Mouse (Mus musculus): Measurements from ENCODE around the gene Slc9b2. TPM values are rescaled to one million over a fixed set of nuclear protein-coding genes. Genes with fewer than 3 reads are reported as not detected.

Gene Slc9b2
- total RNA-seq, 2 experiments from 2014 or later, result 2.9 to 3.2 TPM

DNA sequence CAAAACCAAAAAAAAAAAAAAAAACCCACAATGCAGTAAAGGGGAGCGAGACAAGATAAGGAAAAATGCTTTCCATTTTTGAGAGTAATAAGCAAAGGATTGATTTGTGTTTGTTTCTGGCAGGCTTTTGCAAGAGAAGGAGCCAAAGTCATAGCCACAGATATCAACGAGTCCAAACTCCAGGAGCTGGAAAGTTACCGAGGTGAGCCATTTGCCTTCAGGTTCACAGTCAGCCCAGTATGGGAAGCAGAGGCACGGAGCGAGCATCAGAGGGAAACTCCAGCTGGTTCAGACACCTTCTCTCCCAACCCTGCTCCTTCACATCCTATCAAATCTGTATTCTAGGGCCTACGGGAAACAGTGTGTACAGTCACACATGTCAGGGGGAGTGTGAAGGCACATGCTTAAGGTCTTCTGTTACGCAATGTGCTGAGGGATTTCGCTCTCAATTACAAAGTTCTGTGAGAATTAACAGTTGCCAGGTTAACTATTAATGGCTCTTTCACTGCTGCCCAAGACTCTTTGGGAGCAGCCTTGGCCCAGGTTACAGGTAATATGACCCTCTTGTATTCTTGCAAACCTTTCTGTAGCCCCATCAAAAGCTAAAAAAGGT, 19.3 kb upstream of the Slc9b2 start:
- DNase-seq (ENCODE audit: low spot score in 2 of 2), result no peak
- no peak overlapping the region for H3K27ac ChIP-seq
- H3K4me3 ChIP-seq, result no peak overlapping the region
- TF ChIP-seq CTCF (conservative IDR thresholded peaks at IDR 0.05), result no peak

DNA sequence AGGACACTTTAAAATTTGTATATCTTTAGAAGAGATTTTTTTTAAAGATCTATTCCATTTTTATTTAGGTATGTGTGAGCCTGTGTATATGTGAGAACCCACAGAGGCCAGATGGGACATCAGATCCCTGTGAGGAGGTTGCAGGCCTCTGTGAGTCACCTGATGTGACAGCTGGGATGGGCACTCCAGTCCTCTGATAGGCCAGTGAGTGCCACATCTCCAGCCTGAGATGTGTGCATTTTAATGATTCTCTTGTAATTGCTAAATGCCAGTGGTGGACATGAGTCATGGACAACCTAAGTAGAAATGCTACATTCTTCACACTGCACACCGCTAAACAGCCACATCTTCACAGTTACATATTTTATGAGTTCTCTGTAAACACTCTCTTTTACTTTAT, 18.4 kb upstream of the Slc9b2 start:
- TF ChIP-seq CTCF (conservative IDR thresholded peaks at IDR 0.05), result no peak
- Histone ChIP-seq H3K27ac (no peak overlapping the region), H3K4me3 (no peak overlapping the region)
- no peak for DNase-seq (ENCODE audit: low spot score in 2 of 2)

DNA sequence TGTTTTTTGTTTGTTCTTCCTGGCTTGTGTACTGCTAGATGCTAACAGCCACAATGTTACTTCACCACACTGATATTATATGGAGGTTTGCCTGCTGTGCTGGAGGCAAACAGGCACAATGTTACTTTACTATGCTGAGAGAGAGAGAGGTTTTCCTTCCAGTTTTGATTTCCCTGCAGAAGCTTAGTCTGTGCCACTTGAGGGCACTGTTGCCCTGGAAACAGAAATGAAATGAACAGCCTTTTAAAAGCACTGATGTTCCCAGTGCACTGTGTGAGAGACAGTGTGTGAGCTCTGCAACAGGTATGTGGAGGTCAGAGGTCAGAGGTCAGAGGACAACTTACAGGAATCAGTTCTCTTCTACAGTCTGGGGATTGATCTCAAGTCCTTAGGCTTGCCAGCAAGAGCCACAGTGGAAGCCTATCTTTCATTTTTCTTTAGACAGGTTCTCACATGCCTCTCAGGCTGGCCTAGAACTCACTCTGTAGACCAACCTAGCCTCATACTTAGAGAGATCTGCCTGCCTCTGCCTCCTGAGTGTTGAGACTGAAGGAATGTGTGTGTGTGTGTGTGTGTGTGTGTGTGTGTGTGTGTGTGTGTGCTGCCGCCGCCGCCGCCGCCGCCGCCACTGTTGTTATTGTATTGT, 17.1 kb upstream of the Slc9b2 start:
- H3K27ac ChIP-seq, result no peak overlapping the region
- peak; percentile 89 for TF ChIP-seq CTCF (conservative IDR thresholded peaks at IDR 0.05)
- peak; percentile 63 to 70 for DNase-seq (ENCODE audit: low spot score in 2 of 2)
- H3K4me3 ChIP-seq, result no peak overlapping the region

DNA sequence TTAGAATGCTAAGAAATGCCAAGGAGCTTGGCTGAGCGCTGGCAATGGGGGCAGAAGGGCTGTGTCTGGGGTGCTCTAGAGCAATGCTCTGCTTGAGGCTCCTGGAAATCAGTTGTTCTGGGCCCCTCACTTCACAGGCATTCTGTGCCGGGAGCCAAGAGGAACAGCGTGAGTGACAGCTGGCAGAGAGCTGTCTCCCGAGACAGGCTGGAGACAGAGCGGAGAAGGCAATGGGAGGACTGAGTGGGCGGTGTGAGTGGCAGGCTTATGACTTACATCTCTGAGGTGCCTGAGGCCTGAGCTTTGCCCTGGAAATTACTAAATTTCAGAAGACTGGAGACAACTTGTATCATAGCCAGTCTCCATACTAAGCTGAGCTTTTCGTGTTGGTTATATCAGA, 13.8 kb upstream of the Slc9b2 start:
- DNase-seq (ENCODE audit: low spot score in 2 of 2), result peak; percentile 39 to 55
- H3K4me3 ChIP-seq, result no peak overlapping the region
- H3K27ac ChIP-seq, result no peak overlapping the region
- TF ChIP-seq CTCF (conservative IDR thresholded peaks at IDR 0.05), result no peak

DNA sequence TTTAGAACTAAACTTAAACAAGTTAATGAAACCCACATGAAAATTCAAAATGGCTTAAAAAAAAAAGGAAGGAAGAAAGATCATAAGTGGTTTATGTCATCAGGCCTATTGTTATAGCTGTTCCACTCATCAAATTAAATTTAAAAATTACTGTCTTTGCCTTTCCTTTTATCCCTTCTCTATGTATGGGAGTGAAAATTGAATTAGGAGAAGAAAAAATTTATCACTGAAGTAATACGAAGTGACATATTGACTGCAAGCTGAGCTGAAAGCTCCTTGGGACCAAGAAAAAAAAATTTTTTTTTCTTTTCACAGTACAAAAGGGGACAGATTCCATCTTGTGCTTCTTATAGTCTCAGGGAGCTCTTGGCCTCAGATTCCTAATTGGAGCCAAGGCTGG, 11.9 kb upstream of the Slc9b2 start:
- DNase-seq (ENCODE audit: low spot score in 2 of 2), result no peak
- Histone ChIP-seq H3K4me3 (no peak overlapping the region), H3K27ac (no peak overlapping the region)
- TF ChIP-seq CTCF (conservative IDR thresholded peaks at IDR 0.05), result no peak

DNA sequence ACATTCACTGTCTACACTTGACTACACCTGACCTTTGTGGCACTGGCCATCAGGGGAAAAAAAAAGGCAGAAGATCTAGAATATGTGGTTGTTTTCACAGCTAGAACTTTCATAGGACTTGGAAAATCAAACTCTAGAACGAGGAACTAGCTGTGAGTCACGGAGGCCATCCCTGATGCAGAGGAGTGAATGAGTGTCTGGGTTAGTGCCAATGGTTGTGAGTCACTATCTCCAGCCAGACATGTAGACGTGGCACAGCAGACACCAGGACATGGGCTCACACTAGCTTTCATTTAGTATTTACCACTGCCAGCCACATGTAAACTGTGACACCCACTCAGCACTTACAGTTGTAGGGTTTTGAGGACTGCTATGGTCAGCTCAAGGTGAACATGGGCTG, 8.9 kb upstream of the Slc9b2 start:
- peak in 1 of 2 experiments; percentile 23 for DNase-seq (ENCODE audit: low spot score in 2 of 2)
- TF ChIP-seq CTCF (conservative IDR thresholded peaks at IDR 0.05), result no peak
- Histone ChIP-seq H3K4me3 (no peak overlapping the region), H3K27ac (no peak overlapping the region)

DNA sequence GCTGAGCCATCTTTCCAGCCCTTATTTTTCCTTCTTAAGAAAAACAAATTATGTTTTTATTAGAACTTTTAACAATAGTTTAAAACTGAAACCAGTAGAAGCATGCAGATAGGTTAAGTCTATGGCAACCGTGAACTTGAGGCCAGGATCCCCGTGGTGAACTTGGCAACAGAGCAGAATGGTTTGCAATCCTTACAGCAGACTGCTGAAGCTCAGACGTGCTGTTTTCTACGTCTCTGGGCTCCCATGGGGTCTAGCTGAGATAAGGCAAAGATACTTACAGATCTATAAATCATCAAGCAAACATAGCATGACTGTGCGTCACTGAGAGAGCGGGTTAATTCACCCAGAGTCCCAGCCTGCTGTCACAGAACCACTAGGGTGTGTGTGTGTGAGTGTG, 7.4 kb upstream of the Slc9b2 start:
- H3K4me3 ChIP-seq, result no peak overlapping the region
- no peak overlapping the region for H3K27ac ChIP-seq
- no peak for DNase-seq (ENCODE audit: low spot score in 2 of 2)
- TF ChIP-seq CTCF (conservative IDR thresholded peaks at IDR 0.05), result no peak

DNA sequence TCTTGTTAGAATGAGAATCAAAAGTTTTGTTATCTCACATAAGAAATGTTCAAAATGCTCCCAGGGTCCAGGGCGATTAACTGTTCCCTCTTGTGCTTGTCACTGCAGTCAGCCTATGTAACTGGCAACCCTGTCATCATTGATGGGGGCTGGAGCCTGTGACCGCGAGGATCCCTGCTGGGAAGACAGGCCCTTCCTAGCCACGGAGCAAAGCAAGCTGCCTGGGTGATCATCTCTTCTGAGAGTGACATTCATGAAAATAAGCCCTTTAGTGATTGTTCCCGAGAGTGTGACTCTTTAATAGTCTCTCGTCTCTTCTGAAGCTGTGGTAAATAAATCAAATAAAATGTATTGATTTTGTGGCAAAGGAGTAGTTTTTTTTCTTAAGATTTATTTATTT, 3.4 kb upstream of the Slc9b2 start:
- Histone ChIP-seq H3K27ac (no peak overlapping the region), H3K4me3 (no peak overlapping the region)
- no peak for DNase-seq (ENCODE audit: low spot score in 2 of 2)
- no peak for TF ChIP-seq CTCF (conservative IDR thresholded peaks at IDR 0.05)

DNA sequence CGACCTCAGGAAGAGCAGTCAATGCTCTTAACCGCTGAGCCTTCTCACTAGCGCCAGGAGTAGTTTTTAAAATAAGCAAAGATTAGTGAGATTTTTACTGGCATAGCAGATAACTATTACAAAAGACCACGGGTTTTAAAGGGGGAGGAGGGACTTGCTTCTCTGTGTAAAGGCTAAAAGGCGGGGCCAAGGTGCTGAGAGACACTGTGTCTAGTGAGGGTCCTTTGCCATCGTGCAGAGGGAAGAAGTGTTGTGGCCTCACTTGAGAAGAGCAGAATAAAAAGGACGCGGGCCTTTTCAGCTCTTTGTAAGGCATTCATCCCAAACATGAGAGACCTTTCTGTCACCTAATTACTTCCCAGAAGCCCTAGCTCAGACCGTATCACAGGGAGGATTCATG, 2.9 kb upstream of the Slc9b2 start:
- DNase-seq (ENCODE audit: low spot score in 2 of 2), result no peak
- Histone ChIP-seq H3K4me3 (no peak overlapping the region), H3K27ac (no peak overlapping the region)
- TF ChIP-seq CTCF (conservative IDR thresholded peaks at IDR 0.05), result no peak

DNA sequence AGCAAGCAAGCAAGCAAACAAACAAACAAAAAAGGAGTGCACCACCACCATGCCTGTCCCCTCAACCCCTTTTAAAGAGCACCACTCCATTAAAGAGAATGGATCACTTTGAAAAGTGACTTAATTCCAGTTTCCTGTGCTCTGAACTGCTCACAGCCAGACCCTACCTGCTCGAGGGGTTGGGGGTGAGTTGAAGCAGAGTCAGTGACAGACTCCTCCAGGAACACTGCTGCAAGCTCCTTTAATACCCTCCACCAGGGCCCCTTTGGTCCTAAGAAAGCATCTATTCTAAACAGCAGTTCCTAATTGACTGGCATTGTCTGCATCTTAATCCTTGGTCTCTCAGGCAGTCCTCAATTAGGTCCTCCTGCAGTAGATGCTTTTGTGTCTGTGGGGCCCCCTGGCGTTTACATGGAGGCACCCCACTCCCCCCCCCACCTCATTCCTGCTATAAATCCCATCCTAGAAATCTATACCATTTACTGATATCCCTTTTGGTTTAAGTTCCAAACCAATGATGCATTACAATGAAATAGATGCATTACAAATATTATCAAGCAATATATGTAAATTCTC, 5.5 kb downstream of the Slc9b2 start:
- TF ChIP-seq CTCF (conservative IDR thresholded peaks at IDR 0.05), result peak; percentile 23
- Histone ChIP-seq H3K4me3 (no peak overlapping the region), H3K27ac (no peak overlapping the region)
- DNase-seq (ENCODE audit: low spot score in 2 of 2), result no peak

DNA sequence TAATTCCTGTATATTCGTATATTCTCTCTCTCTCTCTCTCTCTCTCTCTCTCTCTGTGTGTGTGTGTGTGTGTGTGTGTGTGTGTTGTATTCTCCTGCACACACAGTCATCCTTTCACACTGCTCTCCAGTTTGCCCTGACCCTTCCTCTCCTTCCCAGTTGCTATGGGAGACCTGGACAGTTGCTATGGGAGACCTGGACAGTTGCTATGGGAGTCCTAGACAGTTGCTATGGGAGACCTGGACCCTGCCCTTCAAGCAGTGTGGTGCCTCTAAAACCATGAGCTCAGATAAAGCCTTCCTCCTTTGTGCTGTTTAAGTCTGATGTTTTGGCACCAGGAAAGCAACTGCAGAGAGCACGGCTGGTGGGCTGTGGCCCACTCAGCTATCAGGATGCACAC, 6.2 kb downstream of the Slc9b2 start:
- TF ChIP-seq CTCF (conservative IDR thresholded peaks at IDR 0.05), result no peak
- Histone ChIP-seq H3K27ac (no peak overlapping the region), H3K4me3 (no peak overlapping the region)
- no peak for DNase-seq (ENCODE audit: low spot score in 2 of 2)

DNA sequence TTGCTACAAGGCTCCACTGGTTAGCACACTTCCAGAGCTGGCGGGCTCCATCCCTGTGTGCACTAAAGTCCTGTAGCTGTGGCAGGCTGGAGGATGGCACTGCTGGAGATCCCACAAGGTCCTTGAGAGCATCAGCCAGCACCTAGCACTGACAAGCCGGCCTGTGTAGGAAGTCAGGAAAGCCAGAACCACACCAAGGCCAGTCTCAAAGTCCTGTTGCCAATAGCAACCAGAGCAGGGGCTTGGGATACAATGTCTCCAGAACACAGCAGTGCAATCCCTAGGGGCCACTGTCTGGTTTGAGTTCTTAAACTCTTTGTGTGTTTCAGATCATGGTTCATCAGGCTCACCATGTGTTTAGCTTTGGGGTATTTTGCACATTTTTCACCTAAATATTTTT, 7.3 kb downstream of the Slc9b2 start:
- Histone ChIP-seq H3K27ac (no peak overlapping the region), H3K4me3 (no peak overlapping the region)
- no peak for DNase-seq (ENCODE audit: low spot score in 2 of 2)
- TF ChIP-seq CTCF (conservative IDR thresholded peaks at IDR 0.05), result no peak

DNA sequence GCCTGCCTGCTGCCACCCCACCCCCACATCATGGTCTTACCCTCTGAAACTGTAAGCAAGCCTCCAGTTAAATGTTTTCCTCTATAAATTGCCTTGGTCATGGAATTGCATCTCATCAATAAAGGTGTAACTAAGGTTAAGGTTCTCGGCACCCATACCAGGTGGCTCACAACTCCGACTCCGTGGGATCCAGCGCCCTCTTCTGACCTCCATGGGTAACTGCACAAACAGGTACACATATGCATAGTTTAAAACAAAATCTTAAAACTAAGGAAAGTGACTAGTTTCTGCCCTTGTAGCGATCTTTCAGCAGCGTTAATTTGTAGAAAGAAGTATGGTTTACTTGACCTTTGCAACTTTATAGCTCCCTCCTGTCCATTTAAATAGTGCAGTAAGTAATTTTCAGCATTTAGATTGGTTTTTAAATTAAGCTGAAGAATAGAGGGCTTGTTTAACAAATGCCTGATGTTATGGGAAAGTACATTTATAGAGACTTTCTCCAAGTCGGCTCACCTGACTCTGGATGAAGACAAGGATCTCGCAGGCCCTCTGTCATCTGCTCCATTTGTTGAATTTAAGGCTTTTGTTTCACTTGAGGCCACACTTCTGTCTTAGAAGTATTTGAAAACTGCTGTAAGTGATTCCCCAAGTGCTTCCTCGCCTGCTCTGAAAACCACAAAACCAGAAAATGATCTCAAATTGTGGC, 8.4 kb downstream of the Slc9b2 start:
- H3K4me3 ChIP-seq, result no peak overlapping the region
- TF ChIP-seq CTCF (conservative IDR thresholded peaks at IDR 0.05), result 0 out of 2 replicates have a peak, but pooled peaks have one; percentile 10
- no peak overlapping the region for H3K27ac ChIP-seq
- no peak for DNase-seq (ENCODE audit: low spot score in 2 of 2)

All from layer of hippocampus, adult 2 months (tissue).